Mouse (Mus musculus): ENCODE measurements at regions not wholly inside any gene's neighbourhood (a gene's known extent, or its start where the extent isn't known, plus 50 kb on each side); places are given as distances from the start of the nearest gene placed in this dataset.

DNA sequence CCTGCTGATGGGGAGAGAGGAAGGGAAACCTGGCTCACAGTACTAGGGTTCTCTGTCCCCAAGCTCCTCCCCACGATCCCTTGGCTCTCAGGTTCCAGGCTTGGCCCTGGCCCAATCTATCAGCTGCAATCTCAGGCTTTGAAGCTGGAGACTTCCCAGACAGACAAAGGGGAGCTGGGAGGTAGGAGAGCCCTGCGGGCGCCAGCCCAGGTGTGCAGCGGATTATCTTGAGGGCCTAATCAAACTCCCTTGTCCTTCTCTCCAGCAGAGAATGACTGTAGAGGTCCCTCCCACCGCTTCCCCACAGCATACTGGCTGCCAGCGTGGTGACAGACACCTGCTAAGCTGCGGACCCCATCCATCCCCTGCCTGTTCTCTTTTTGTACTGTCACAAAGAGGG, 121.1 kb upstream of the Unc5b start:
- Histone ChIP-seq H3K36me3 (ENCODE audit: control insufficient read depth) (no peaks in the 10 kb centered on the region), H3K9me3 (ENCODE audit: control insufficient read depth, low read length) (no peaks in the 10 kb centered on the region), H3K27me3 (ENCODE audit: control insufficient read depth) (no peaks in the 10 kb centered on the region), H3K4me1 (ENCODE audit: control insufficient read depth) (no peaks in the 10 kb centered on the region), H3K4me3 (replicated peaks) (no peak overlapping the region)
- TF ChIP-seq GATA1 (IDR thresholded peaks at IDR 0.05; ENCODE audit: low read length), result no peak
- TF ChIP-seq TAL1 (IDR thresholded peaks at IDR 0.05; ENCODE audit: low read length), result no peak

- Histone ChIP-seq H3K27me3 (ENCODE audit: control insufficient read depth) (no peaks in the 10 kb centered on the region), H3K9me3 (ENCODE audit: control insufficient read depth, low read length) (no peaks in the 10 kb centered on the region), H3K4me3 (replicated peaks) (no peak overlapping the region), H3K36me3 (ENCODE audit: control insufficient read depth) (no peaks in the 10 kb centered on the region), H3K4me1 (ENCODE audit: control insufficient read depth) (no peaks in the 10 kb centered on the region)
- TF ChIP-seq GATA1 (IDR thresholded peaks at IDR 0.05; ENCODE audit: low read length) (no peak), TAL1 (IDR thresholded peaks at IDR 0.05; ENCODE audit: low read length) (no peak)
Observed at GRCm38 (mm10) chr10:60948983-60949677, 117.7 kb upstream of the Unc5b start.

DNA sequence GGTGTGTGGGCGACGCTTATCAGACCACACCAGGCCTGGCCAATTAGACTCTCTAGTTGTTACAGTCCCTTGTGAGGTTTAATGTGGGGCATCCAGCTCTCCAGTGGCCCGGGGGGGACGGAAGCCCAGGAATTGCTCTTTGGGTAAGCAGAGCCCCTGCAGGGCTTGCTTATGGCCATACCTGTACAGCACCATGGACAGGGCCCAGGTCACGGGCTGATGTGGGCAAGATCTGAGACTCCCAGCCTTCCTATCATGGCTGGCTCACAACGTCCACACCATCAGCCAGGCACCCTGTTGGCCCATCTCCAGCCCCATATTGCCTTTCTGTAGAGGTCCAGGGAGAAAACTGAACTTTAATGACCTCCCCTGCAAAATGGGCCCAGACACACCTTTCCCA, 111.7 kb upstream of the Unc5b start:
- no peaks in the 10 kb centered on the region for H3K4me1 ChIP-seq (ENCODE audit: control insufficient read depth)
- H3K36me3 ChIP-seq (ENCODE audit: control insufficient read depth), result no peaks in the 10 kb centered on the region
- no peaks in the 10 kb centered on the region for H3K9me3 ChIP-seq (ENCODE audit: control insufficient read depth, low read length)
- no peak for TF ChIP-seq TAL1 (IDR thresholded peaks at IDR 0.05; ENCODE audit: low read length)
- TF ChIP-seq GATA1 (IDR thresholded peaks at IDR 0.05; ENCODE audit: low read length), result no peak
- no peak overlapping the region for H3K4me3 ChIP-seq (replicated peaks)
- H3K27me3 ChIP-seq (ENCODE audit: control insufficient read depth), result no peaks in the 10 kb centered on the region

DNA sequence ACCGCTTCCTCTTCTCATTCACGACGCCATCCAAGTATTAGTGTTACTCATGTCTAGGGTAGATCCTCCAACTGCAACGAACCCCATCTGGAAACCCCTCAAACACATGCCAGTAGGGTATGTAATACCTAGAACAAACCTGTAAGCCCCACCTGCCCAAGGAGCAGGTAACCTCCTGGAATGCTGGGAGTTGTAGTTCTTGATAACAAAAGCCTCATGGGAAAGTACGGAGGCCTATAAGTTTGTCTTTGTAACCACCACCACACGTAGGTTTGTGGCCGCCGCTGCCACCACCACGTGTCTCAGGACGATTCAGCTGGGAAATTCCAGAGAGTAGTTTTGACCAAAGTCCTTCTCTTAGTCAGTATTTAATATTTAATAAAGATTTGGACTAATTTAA, 107.4 kb upstream of the Unc5b start:
- no peaks in the 10 kb centered on the region for H3K4me1 ChIP-seq (ENCODE audit: control insufficient read depth)
- no peak for TF ChIP-seq GATA1 (IDR thresholded peaks at IDR 0.05; ENCODE audit: low read length)
- TF ChIP-seq TAL1 (IDR thresholded peaks at IDR 0.05; ENCODE audit: low read length), result no peak
- H3K27me3 ChIP-seq (ENCODE audit: control insufficient read depth), result no peaks in the 10 kb centered on the region
- no peak overlapping the region for H3K4me3 ChIP-seq (replicated peaks)
- no peaks in the 10 kb centered on the region for H3K9me3 ChIP-seq (ENCODE audit: control insufficient read depth, low read length)
- H3K36me3 ChIP-seq (ENCODE audit: control insufficient read depth), result no peaks in the 10 kb centered on the region

DNA sequence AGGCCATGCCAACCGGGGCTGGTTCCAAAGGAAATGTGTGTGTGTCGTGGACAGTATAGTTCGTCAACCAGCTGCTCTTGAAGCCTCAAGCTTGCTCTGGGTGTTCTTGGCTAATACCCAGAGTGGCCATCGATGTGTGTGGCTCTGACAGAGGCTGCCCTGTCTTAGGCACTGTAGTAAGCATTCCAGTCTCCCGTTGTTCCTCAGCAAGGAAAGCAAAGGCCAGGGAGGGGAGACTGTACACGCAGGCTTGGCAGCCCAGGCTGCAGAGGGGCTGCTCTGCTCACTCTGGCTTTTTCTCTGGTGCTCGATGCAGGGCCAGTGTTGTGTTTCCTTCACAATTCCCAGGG, 106.1 kb upstream of the Unc5b start:
- no peaks in the 10 kb centered on the region for H3K4me1 ChIP-seq (ENCODE audit: control insufficient read depth)
- no peaks in the 10 kb centered on the region for H3K9me3 ChIP-seq (ENCODE audit: control insufficient read depth, low read length)
- no peak overlapping the region for H3K4me3 ChIP-seq (replicated peaks)
- no peaks in the 10 kb centered on the region for H3K36me3 ChIP-seq (ENCODE audit: control insufficient read depth)
- no peak for TF ChIP-seq GATA1 (IDR thresholded peaks at IDR 0.05; ENCODE audit: low read length)
- TF ChIP-seq TAL1 (IDR thresholded peaks at IDR 0.05; ENCODE audit: low read length), result no peak
- H3K27me3 ChIP-seq (ENCODE audit: control insufficient read depth), result no peaks in the 10 kb centered on the region

DNA sequence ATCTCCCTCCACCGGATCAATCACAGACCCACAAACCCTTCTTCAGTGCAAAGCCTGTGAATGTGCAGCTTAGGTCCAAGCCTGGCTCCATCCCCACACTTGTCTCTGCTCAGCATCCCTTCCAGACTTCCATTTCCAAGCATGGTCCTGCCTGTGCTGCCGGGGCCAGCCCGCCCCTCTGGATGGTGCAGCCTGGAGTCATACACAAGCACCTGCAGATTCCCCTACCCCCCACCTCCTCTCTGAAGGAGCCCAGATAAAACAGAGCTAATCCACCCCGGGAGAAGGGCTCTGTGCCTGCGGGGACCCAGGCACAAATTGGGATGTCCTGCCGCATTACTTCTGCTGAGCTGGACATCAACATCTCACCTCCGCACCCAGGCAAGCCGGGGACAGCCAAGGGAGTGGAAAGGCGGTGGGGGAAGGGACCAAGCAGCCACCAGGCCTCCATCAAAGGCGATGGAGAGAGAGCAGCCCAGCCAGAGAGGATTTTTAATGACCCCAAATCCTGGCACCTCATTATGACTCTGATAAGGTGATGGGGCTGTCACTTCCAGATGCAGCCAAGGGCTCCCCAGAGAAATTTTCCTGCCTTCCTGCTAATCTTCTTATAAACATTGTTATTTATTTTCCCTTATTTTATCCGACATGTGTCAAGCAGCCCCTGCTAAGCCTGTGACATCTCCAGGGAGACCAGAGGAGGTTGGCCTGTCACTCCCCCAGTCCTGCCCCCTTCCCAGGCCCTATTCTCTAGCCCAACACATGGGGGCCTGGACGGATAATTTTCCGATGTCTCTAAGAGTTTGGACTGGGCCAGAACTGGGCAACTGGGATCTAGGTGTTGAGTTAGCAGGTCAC, 105.5 kb upstream of the Unc5b start:
- H3K4me3 ChIP-seq (replicated peaks), result no peak overlapping the region
- H3K27me3 ChIP-seq (ENCODE audit: control insufficient read depth), result no peaks in the 10 kb centered on the region
- no peaks in the 10 kb centered on the region for H3K9me3 ChIP-seq (ENCODE audit: control insufficient read depth, low read length)
- no peaks in the 10 kb centered on the region for H3K4me1 ChIP-seq (ENCODE audit: control insufficient read depth)
- H3K36me3 ChIP-seq (ENCODE audit: control insufficient read depth), result no peaks in the 10 kb centered on the region
- TF ChIP-seq TAL1 (IDR thresholded peaks at IDR 0.05; ENCODE audit: low read length) (no peak), GATA1 (IDR thresholded peaks at IDR 0.05; ENCODE audit: low read length) (no peak)

- Histone ChIP-seq H3K4me1 (ENCODE audit: control insufficient read depth) (no peaks in the 10 kb centered on the region), H3K27me3 (ENCODE audit: control insufficient read depth) (no peaks in the 10 kb centered on the region), H3K9me3 (ENCODE audit: control insufficient read depth, low read length) (no peaks in the 10 kb centered on the region), H3K4me3 (replicated peaks) (no peak overlapping the region), H3K36me3 (ENCODE audit: control insufficient read depth) (no peaks in the 10 kb centered on the region)
- TF ChIP-seq TAL1 (IDR thresholded peaks at IDR 0.05; ENCODE audit: low read length) (no peak), GATA1 (IDR thresholded peaks at IDR 0.05; ENCODE audit: low read length) (no peak)
Observed at GRCm38 (mm10) chr10:60934297-60935286, 103.2 kb upstream of the Unc5b start.

DNA sequence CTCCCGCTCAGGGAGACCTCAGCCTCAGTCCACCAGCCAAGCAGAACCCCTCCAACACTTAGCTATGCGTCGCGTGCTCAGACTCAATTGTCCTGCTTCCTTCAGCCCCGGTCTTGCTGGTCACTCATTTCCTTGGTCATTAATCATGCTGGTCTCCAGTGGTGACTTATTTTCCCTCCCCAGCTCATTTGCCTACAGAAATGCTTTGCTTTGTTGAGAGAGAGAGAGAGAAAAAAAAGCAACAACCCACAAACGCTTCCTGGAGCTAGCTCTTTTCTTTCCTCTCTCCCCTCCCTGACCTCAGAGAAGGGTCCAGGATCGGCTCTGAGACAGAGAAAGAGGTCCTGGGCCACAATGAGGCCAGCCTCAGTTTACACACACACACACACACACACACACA, 102.5 kb upstream of the Unc5b start:
- Histone ChIP-seq H3K4me1 (ENCODE audit: control insufficient read depth) (no peaks in the 10 kb centered on the region), H3K27me3 (ENCODE audit: control insufficient read depth) (no peaks in the 10 kb centered on the region), H3K4me3 (replicated peaks) (no peak overlapping the region), H3K9me3 (ENCODE audit: control insufficient read depth, low read length) (no peaks in the 10 kb centered on the region), H3K36me3 (ENCODE audit: control insufficient read depth) (no peaks in the 10 kb centered on the region)
- no peak for TF ChIP-seq GATA1 (IDR thresholded peaks at IDR 0.05; ENCODE audit: low read length)
- TF ChIP-seq TAL1 (IDR thresholded peaks at IDR 0.05; ENCODE audit: low read length), result no peak

GRCm38 (mm10) chr10:60932855-60933254, 101.5 kb upstream of the Unc5b start:
- Histone ChIP-seq H3K4me1 (ENCODE audit: control insufficient read depth) (no peaks in the 10 kb centered on the region), H3K27me3 (ENCODE audit: control insufficient read depth) (no peaks in the 10 kb centered on the region), H3K9me3 (ENCODE audit: control insufficient read depth, low read length) (no peaks in the 10 kb centered on the region), H3K4me3 (replicated peaks) (no peak overlapping the region), H3K36me3 (ENCODE audit: control insufficient read depth) (no peaks in the 10 kb centered on the region)
- no peak for TF ChIP-seq GATA1 (IDR thresholded peaks at IDR 0.05; ENCODE audit: low read length)
- no peak for TF ChIP-seq TAL1 (IDR thresholded peaks at IDR 0.05; ENCODE audit: low read length)

Measured in erythroblast, embryonic 14.5 days (primary cell).